Mouse (Mus musculus) megakaryocyte, embryonic 14.5 days (primary cell): Measurements from ENCODE around the gene Hba-a2.

Source experiments
- FLI1 ChIP-seq: IDR thresholded peaks from 2 replicates; pipeline ENCODE4 v1.6.1; 2012; ENCODE audit warnings: low read length, inconsistent platforms, mixed read lengths
- GATA1 ChIP-seq: IDR thresholded peaks from 3 replicates; pipeline ENCODE4 v1.6.1; 2012; ENCODE audit warnings: mixed read lengths, low read length, inconsistent platforms, borderline replicate concordance

- no peak for TF ChIP-seq GATA1
- TF ChIP-seq FLI1 = no peak
These were observed 43.2 kb upstream of the Hba-a2 start for GRCm38 (mm10) chr11:32253121-32253520.
